Mouse (Mus musculus) liver, embryonic 16.5 days (tissue): ENCODE data around the gene Fhad1. TPM values are rescaled to one million over a fixed set of nuclear protein-coding genes. Genes with fewer than 3 reads are reported as not detected.
"Not testable (repeated sequence)": the region's sequence is repeated elsewhere in the genome, so short reads cannot be mapped to it uniquely, and the experiment has no call there.

Experiments
- ATAC-seq: fragments of 200-750 bp; cut with Nextera tagmentation; 2 replicates; pipeline ENCODE4 v1.8.0; 2017; ENCODE audit warnings: low read depth, mild to moderate bottlenecking, moderate number of reproducible peaks, moderate library complexity
- H3K27ac ChIP-seq: fragments of 300-500 bp; sonication (generic); 2 replicates; pipeline ENCODE4 v1.5.1; 2014; ENCODE audit warnings: mild to moderate bottlenecking, low read length
- H3K27me3 ChIP-seq: fragments of 300-500 bp; sonication (generic); 2 replicates; pipeline ENCODE4 v1.6.1; 2014; ENCODE audit warnings: low read depth, low read length, mixed read lengths; ENCODE audit not compliant: control insufficient read depth, insufficient read depth
- H3K36me3 ChIP-seq: fragments of 300-500 bp; sonication (generic); 2 replicates; pipeline ENCODE4 v1.6.1; 2014; ENCODE audit warnings: mild to moderate bottlenecking; ENCODE audit not compliant: control insufficient read depth, insufficient read depth
- H3K4me1 ChIP-seq: fragments of 300-500 bp; sonication (generic); 2 replicates; pipeline ENCODE4 v1.6.1; 2014; ENCODE audit warnings: low read depth, low read length, mixed read lengths; ENCODE audit not compliant: control insufficient read depth
- H3K4me2 ChIP-seq: fragments of 300-500 bp; sonication (generic); 2 replicates; pipeline ENCODE4 v1.6.1; 2014; ENCODE audit warnings: low read depth, low read length, mixed read lengths
- H3K4me3 ChIP-seq: fragments of 300-500 bp; sonication (generic); 2 replicates; pipeline ENCODE4 v1.5.1; 2014; ENCODE audit warnings: low read depth, mild to moderate bottlenecking, low read length
- H3K9ac ChIP-seq: fragments of 300-500 bp; sonication (generic); 2 replicates; pipeline ENCODE4 v1.6.1; 2014; ENCODE audit warnings: low read depth, low read length
- H3K9me3 ChIP-seq: fragments of 300-500 bp; sonication (generic); replicated peaks from 2 replicates; pipeline ENCODE4 v1.6.1; 2016; ENCODE audit warnings: low read length; ENCODE audit not compliant: control insufficient read depth
- WGBS: fragments of 180-500 bp; shearing (Covaris S2); extraction: QIAGEN DNeasy Blood & Tissue Kit; methylation state at CpG from one replicate; pipeline ENCODE4 v1.1.7; 2014; ENCODE audit not compliant: insufficient replicate concordance; 5-methylcytosine and 5-hydroxymethylcytosine counted together
- polyA plus RNA-seq: library from polyadenylated mRNA; unstranded; fragments of >200 nt; fragmentation: Nextera tagmentation; extraction: Ambion mirVana; gene quantifications from 2 replicates; pipeline ENCODE4 v1.2.1, GENCODE M21; 2015

Gene Fhad1
- polyA plus RNA-seq, 1 experiment from 2014 or later, result not detected

DNA sequence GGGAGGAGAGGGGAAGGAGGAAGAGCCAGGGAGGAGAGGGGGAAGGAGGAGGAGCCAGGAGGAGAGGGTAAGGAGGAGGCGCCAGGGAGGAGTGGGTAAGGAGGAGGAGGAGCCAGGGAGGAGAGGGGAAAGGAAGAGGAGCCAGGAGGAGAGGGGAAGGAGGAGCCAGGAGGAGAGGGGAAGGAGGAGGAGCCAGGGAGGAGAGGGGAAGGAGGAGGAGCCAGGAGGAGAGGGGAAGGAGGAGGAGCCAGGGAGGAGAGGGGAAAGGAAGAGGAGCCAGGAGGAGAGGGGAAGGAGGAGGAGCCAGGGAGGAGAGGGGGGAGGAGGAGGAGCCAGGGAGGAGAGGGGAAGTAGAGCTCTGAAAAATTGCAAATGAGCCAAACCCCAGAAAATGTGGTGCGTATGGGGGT lies 20.8 kb downstream of the Fhad1 start:
- not testable (repeated sequence) for H3K9me3 ChIP-seq, H3K4me2 ChIP-seq, H3K4me1 ChIP-seq, H3K36me3 ChIP-seq, H3K4me3 ChIP-seq, ATAC-seq, H3K27ac ChIP-seq, H3K27me3 ChIP-seq, H3K9ac ChIP-seq
- 10% methylated on average over 2 of the region's 2 CpGs for WGBS

DNA sequence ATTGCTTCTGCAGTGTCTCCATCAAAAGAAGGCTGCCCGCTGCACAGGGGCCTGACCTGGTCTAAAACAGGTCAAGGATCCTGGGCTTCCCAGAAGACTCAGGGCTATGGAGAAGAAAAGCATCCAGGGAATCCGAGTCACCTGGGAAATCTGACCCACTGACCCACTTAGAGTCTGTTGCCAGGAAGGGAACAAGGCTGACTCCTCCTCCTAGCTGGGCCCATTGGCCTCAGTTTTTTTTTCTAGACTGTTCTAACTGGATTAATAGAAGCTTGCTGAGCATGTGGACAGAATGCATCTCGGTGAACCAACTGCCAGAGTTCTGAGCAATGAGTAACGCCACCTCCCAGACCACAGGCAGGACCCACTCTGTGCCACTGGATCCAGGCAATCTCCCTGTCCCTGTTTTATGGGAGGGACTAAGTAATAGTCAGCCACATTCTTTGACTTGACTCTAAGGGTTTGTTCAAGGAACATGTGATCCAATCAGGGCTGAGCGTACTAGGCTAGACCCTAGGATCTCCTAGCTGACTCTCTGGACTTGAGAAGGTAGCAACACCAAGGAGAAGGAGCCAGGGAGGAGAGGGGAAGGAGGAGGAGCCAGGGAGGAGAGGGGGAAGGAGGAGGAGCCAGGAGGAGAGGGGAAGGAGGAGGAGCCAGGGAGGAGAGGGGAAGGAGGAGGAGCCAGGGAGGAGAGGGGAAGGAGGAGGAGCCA lies 21.4 kb downstream of the Fhad1 start:
- Histone ChIP-seq H3K4me2 (no peak overlapping the region), H3K4me3 (no peak overlapping the region), H3K27me3 (no peaks in the 10 kb centered on the region), H3K9ac (no peak overlapping the region), H3K36me3 (no peaks in the 10 kb centered on the region), H3K27ac (no peak overlapping the region), H3K4me1 (peaks cover 3% of the 10 kb centered on the region), H3K9me3 (no peaks in the 10 kb centered on the region)
- 54% methylated on average over 5 of the region's 5 CpGs for WGBS
- ATAC-seq, result no peak; the same call in 1 of the 2 replicates

DNA sequence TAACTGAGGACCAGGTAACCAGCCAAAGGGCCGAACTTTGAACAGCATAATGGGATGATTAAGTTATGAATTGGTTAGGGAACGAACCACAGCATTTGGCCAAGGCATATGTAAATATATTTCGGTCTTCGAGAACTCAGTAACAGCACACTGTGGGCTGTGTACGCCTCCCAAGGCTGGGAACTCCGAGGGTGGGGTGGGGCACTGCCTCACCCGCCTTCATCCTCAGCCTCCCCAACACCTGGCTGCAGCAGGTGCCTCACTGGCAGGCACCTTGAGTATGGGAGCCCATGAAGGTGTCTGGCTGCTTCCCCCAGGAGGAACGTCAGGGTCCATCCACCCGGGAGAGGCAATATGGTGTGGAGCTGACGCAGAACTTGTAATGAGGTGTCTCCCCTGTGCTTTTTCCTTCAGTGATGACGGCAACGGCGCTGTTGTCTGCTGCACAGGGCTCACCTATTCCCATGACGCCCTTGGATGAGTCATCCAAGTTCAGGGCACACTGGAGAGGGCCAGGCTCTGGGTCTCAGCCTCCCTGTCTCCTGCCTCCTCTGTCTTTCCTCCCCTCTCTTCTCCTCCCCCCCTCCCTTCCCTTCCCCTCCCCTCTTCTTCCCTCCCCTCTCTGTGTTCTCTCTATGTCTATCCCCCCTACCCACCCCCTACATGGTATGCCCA lies 22.2 kb downstream of the Fhad1 start:
- Histone ChIP-seq H3K4me1 (no peaks in the 10 kb centered on the region), H3K4me3 (no peak overlapping the region), H3K9me3 (no peaks in the 10 kb centered on the region), H3K27ac (no peak overlapping the region), H3K9ac (no peak overlapping the region), H3K36me3 (no peaks in the 10 kb centered on the region), H3K27me3 (no peaks in the 10 kb centered on the region), H3K4me2 (no peak overlapping the region)
- no peak for ATAC-seq
- WGBS, result 68% methylated on average over 14 of the region's 14 CpGs

DNA sequence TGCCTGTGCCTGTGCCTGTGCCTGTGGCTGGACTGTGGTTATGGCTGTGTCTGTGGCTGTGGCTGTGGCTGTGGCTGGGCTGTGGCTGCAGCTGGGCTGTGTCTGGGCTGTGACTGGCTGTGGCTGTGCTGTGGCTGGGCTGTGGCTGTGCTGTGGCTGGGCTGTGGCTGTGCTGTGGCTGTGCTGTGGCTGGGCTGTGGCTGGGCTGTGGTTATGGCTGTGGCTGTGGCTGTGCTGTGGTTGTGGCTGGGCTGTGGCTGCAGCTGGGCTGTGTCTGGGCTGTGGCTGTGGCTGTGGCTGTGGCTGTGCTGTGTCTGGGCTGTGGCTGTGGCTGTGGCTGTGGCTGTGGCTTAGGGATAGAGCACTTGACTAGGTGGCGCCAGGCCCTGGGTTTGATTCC lies 26.7 kb downstream of the Fhad1 start:
- 44% methylated on average over 1 of the region's 1 CpGs for WGBS
- no peak overlapping the region for H3K27ac ChIP-seq
- no peak overlapping the region for H3K4me3 ChIP-seq
- no peak for ATAC-seq
- H3K36me3 ChIP-seq, result no peaks in the 10 kb centered on the region
- no peaks in the 10 kb centered on the region for H3K27me3 ChIP-seq
- no peaks in the 10 kb centered on the region for H3K4me1 ChIP-seq
- no peaks in the 10 kb centered on the region for H3K9me3 ChIP-seq
- H3K4me2 ChIP-seq, result no peak overlapping the region
- no peak overlapping the region for H3K9ac ChIP-seq

DNA sequence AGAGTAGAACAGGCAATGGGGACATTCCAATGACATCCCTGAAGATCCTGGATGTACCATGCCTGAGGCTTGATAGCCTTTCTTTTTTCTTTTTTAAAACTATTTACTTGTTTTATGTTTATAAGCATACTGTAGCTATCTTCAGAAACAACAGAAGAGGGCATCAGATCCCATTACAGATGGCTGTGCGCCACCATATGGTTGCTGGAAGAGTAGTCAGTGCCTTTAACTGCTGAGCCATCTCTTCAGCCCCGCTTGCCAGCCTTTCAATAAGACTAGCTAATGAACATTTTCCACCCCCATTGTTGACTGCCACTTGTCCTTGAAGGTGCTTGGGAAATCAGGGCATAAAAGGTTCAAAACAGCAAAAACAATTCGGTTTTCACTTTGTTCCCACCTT lies 31.2 kb downstream of the Fhad1 start:
- H3K4me2 ChIP-seq, result no peak overlapping the region
- 46% methylated on average over 3 of the region's 3 CpGs for WGBS
- H3K9me3 ChIP-seq, result no peaks in the 10 kb centered on the region
- H3K27ac ChIP-seq, result no peak overlapping the region
- no peak overlapping the region for H3K4me3 ChIP-seq
- H3K4me1 ChIP-seq, result no peaks in the 10 kb centered on the region
- H3K9ac ChIP-seq, result no peak overlapping the region
- H3K36me3 ChIP-seq, result no peaks in the 10 kb centered on the region
- no peak for ATAC-seq
- no peaks in the 10 kb centered on the region for H3K27me3 ChIP-seq

DNA sequence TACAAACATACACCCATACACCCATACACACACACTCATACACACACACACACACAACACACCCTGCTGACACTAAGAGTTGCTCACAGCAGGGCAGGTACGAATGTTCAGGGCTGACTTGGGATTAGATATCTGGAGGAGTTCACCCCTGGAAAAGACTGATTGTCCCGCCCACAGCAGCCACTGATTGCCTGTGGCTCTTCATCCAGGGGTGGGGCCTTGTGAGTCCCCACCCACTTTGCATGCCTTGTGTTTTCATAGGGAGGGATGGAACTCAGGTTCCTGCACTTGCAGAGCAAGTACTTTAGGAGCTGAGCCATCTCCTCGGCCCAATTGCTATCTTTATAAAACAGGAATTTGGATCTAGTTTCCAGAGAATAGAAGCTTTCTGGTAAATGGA lies 33.4 kb downstream of the Fhad1 start:
- 61% methylated on average over 3 of the region's 3 CpGs for WGBS
- Histone ChIP-seq H3K27ac (no peak overlapping the region), H3K27me3 (no peaks in the 10 kb centered on the region), H3K4me2 (no peak overlapping the region), H3K9me3 (no peaks in the 10 kb centered on the region), H3K9ac (no peak overlapping the region), H3K36me3 (no peaks in the 10 kb centered on the region), H3K4me1 (no peaks in the 10 kb centered on the region), H3K4me3 (no peak overlapping the region)
- no peak for ATAC-seq

DNA sequence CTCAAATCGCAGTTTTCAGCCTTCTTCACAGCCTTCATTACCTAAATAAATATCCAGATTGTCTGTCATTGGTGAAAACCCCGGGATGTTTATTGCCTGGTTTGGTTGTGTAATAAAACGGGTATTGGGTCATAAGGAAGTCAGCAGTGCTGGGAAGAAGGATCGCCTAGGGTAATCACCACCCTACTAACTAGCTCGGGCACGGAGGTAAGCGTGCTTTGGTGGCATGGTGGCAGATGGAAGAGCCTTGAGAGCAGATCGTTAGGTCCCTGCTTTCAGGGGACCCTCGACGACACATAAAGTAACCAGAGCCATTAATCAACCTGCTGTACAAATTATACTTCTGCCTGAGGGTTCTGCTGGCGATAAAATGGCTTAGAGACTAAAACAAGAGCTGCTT lies 36.3 kb downstream of the Fhad1 start:
- WGBS, result 57% methylated on average over 11 of the region's 11 CpGs

DNA sequence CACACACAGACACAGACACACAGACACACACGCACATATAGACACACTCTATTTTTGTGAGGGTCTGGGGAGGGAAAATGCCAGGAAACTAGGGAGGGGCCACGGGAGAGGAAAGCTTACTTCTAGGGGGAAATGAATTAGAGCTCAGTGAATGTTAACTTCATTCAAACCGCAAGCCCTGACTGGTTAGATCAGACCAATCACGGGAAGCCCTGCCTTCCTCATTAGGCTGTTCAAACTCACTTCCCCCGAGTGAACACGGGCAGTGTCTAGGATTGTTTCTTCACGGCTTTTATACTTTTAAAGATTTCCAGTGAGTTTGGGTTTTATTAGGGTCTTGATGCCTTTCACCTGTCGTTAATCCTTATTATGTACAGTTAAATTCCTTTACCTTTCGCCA lies 37.5 kb downstream of the Fhad1 start:
- 21% methylated on average over 9 of the region's 9 CpGs for WGBS
- no peaks in the 10 kb centered on the region for H3K27me3 ChIP-seq
- no peak overlapping the region for H3K4me2 ChIP-seq
- ATAC-seq, result no peak
- no peak overlapping the region for H3K27ac ChIP-seq
- H3K36me3 ChIP-seq, result no peaks in the 10 kb centered on the region
- H3K4me1 ChIP-seq, result no peaks in the 10 kb centered on the region
- H3K9ac ChIP-seq, result no peak overlapping the region
- no peaks in the 10 kb centered on the region for H3K9me3 ChIP-seq
- no peak overlapping the region for H3K4me3 ChIP-seq

More for the DNA sequence above, 36.3 kb downstream of the Fhad1 start:
- H3K27me3 ChIP-seq, result no peaks in the 10 kb centered on the region
- H3K9ac ChIP-seq, result no peak overlapping the region
- no peaks in the 10 kb centered on the region for H3K36me3 ChIP-seq
- no peak for ATAC-seq
- H3K4me2 ChIP-seq, result no peak overlapping the region
- H3K27ac ChIP-seq, result no peak overlapping the region
- no peak overlapping the region for H3K4me3 ChIP-seq
- no peaks in the 10 kb centered on the region for H3K9me3 ChIP-seq
- H3K4me1 ChIP-seq, result no peaks in the 10 kb centered on the region

DNA sequence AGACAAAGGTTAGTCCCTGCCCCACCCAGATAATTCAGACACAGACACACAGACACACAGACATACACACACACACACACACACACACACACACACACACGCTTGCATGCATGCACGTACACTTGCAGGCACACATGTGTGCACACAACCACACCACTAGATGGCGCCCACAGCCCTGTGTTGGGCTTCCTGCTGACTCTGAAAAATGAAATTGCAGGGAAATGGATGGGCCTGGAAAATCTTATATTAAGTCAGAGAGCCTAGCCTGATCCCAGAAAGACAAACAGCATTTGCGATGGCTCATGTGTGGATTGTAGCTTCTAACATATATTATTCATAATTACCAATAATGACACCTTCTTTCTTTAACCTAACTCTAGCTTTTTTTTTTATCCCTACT lies 38.7 kb downstream of the Fhad1 start:
- no peaks in the 10 kb centered on the region for H3K36me3 ChIP-seq
- WGBS, result 36% methylated on average over 4 of the region's 4 CpGs
- no peak overlapping the region for H3K4me3 ChIP-seq
- H3K4me2 ChIP-seq, result no peak overlapping the region
- H3K4me1 ChIP-seq, result no peaks in the 10 kb centered on the region
- H3K27me3 ChIP-seq, result no peaks in the 10 kb centered on the region
- no peak overlapping the region for H3K27ac ChIP-seq
- H3K9me3 ChIP-seq, result peaks cover 2% of the 10 kb centered on the region; the same call in 1 of the 2 replicates
- H3K9ac ChIP-seq, result no peak overlapping the region
- ATAC-seq, result no peak
